Mouse (Mus musculus): Measurements from ENCODE around the gene Maneal. TPM values are rescaled to one million over a fixed set of nuclear protein-coding genes. Genes with fewer than 3 reads are reported as not detected.

Maneal gene
- 0.34 and 0.36 TPM in 2 replicates for polyA plus RNA-seq (2015; fragmentation: Nextera tagmentation; extraction: Ambion mirVana)

GRCm38 (mm10) chr4:124861283-124862188 lies at the start of gene Maneal:
Gene Maneal, minus strand, starts transcription at chr4:124862171.
- no peaks in the 10 kb centered on the region for H3K9me3 ChIP-seq (replicated peaks; ENCODE audit: low read length)
- H3K4me2 ChIP-seq (ENCODE audit: low read length) = peak within 1 kb of the TSS; percentile 65
- WGBS = 4% methylated on average over 52 of the region's 77 CpGs
- TF ChIP-seq CTCF (IDR thresholded peaks at IDR 0.05; ENCODE audit: low read depth) = no peak
- peaks cover 8% of the 10 kb centered on the region; the same call in 1 of the 2 replicates for H3K4me1 ChIP-seq (replicated peaks; ENCODE audit: insufficient read depth, low read length)
- peaks cover 18% of the 10 kb centered on the region for H3K27me3 ChIP-seq (ENCODE audit: insufficient read depth, low read length)
- H3K36me3 ChIP-seq (ENCODE audit: insufficient read depth, low read length) = no peaks in the 10 kb centered on the region
- H3K9ac ChIP-seq (ENCODE audit: low read depth, low read length) = no peak within 1 kb of the TSS
- H3K4me3 ChIP-seq (replicated peaks; ENCODE audit: low read depth, low read length) = peak within 1 kb of the TSS; percentile 40
- no peak within 1 kb of the TSS for H3K27ac ChIP-seq
- ATAC-seq (replicated peaks; ENCODE audit: low FRiP score, low read depth) (no peak; the same call in 1 of the 2 replicates), DNase-seq (ENCODE audit: low spot score) (no peak)

DNA sequence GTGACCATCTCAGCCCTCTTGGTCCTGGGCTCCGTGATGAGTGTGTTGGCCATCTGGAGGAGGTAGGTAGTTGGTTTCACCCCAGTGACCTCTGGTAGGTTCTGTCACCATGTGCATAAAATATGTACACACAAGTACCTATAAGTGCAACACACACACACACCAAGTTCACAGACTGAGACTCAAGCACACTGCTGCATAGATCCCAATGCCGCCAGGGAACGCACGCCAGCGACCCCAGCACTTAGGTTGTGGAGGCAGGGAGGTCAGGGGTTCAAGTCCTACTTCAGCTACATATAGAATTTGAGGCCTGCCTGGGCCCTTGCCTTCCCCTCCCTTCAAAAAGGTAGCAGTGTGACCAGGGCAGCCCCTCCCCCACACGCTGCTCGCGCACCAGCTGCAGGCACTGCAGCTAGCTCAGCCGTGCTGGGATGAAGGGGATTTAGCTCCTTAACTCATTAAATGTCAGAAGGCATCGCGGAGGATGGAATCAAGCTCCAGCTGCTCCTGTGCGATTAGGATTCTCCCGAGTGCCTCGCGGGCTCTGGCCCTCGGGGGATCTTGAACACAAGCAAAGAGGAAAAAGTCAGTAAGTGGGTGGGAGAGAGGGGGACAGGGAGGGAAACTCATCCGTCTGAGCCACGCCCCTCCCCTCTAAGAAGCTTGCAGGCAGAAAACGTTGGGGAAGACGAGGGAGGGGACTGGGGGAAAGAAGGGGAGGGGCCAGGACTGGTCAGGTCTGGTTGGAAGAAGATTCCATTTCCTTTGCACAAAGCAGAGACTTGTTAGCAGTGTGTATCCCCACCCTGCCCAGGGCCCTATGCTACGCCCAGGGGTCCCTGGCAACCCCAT lies 44.2 kb upstream of the Maneal start:
- H3K4me3 ChIP-seq (replicated peaks; ENCODE audit: low read depth, low read length) = no peak overlapping the region
- 0 out of 2 replicates have a peak, but pooled peaks cover 8% of the 10 kb centered on the region for H3K4me1 ChIP-seq (replicated peaks; ENCODE audit: insufficient read depth, low read length)
- H3K36me3 ChIP-seq (ENCODE audit: insufficient read depth, low read length) = no peaks in the 10 kb centered on the region
- peak overlapping the region; percentile 50 for H3K4me2 ChIP-seq (ENCODE audit: low read length)
- H3K27me3 ChIP-seq (ENCODE audit: insufficient read depth, low read length) = no peaks in the 10 kb centered on the region
- ATAC-seq (replicated peaks; ENCODE audit: low FRiP score, low read depth) (no peak), DNase-seq (ENCODE audit: low spot score) (peak; percentile 40)
- H3K9ac ChIP-seq (ENCODE audit: low read depth, low read length) = no peak overlapping the region
- H3K27ac ChIP-seq = no peak overlapping the region
- H3K9me3 ChIP-seq (replicated peaks; ENCODE audit: low read length) = no peaks in the 10 kb centered on the region
- 7% methylated on average over 21 of the region's 21 CpGs for WGBS
- TF ChIP-seq CTCF (IDR thresholded peaks at IDR 0.05; ENCODE audit: low read depth) = no peak

GRCm38 (mm10) chr4:124905417-124905816 lies 43.4 kb upstream of the Maneal start:
- Histone ChIP-seq H3K9ac (ENCODE audit: low read depth, low read length) (no peak overlapping the region), H3K36me3 (ENCODE audit: insufficient read depth, low read length) (no peaks in the 10 kb centered on the region), H3K27ac (no peak overlapping the region), H3K4me2 (ENCODE audit: low read length) (no peak overlapping the region), H3K4me1 (replicated peaks; ENCODE audit: insufficient read depth, low read length) (0 out of 2 replicates have a peak, but pooled peaks cover 8% of the 10 kb centered on the region), H3K27me3 (ENCODE audit: insufficient read depth, low read length) (no peaks in the 10 kb centered on the region), H3K9me3 (replicated peaks; ENCODE audit: low read length) (no peaks in the 10 kb centered on the region), H3K4me3 (replicated peaks; ENCODE audit: low read depth, low read length) (no peak overlapping the region)
- WGBS = 70% methylated on average over 4 of the region's 4 CpGs
- DNase-seq (ENCODE audit: low spot score) (no peak), ATAC-seq (replicated peaks; ENCODE audit: low FRiP score, low read depth) (no peak)
- peak; percentile 27 for TF ChIP-seq CTCF (IDR thresholded peaks at IDR 0.05; ENCODE audit: low read depth)

DNA sequence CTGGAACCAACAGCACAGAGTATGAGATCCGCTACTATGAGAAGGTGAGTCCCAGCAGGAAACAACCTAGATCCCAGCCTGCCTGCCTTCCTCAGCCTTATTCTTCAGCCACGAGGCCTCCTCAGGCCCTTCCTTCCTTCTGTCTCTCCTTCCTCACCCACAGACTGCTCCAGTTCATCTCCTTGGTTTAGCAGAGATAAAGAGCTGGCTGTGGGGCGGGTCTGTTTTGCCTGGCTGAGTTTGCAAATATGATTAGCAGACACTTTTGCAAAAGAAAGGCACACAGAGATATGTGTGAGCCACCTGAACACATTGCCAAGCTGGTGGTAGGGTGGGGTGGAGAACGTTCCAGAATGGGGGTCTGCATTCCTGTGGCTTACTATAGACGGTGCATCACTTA lies 37.9 kb upstream of the Maneal start:
- Histone ChIP-seq H3K4me1 (replicated peaks; ENCODE audit: insufficient read depth, low read length) (no peaks in the 10 kb centered on the region), H3K27ac (no peak overlapping the region), H3K9me3 (replicated peaks; ENCODE audit: low read length) (no peaks in the 10 kb centered on the region), H3K9ac (ENCODE audit: low read depth, low read length) (no peak overlapping the region), H3K27me3 (ENCODE audit: insufficient read depth, low read length) (peaks cover 9% of the 10 kb centered on the region), H3K4me2 (ENCODE audit: low read length) (no peak overlapping the region), H3K36me3 (ENCODE audit: insufficient read depth, low read length) (no peaks in the 10 kb centered on the region), H3K4me3 (replicated peaks; ENCODE audit: low read depth, low read length) (no peak overlapping the region)
- WGBS = 60% methylated on average over 5 of the region's 5 CpGs
- ATAC-seq (replicated peaks; ENCODE audit: low FRiP score, low read depth) = no peak
- no peak for TF ChIP-seq CTCF (IDR thresholded peaks at IDR 0.05; ENCODE audit: low read depth)
- no peak for DNase-seq (ENCODE audit: low spot score)

DNA sequence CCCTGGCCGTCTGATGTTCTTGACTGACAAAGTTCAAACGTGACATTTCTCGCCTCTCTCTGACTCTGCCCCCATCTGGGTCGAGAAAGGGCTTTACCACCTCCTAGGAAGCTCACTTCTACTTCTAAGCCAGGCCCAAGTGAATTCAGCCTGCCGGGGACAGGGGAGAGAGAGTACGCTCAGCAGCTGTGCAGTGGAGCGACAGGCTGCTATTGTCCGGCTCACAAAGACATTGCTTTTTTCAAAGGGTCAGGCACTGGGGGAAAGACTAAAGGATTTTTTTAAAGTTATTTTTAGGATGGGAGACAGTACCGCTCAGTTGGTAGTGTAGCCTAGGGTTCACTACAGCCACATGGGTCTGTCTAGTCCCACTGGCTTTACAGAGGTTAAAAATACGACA lies 36.5 kb upstream of the Maneal start:
- H3K27me3 ChIP-seq (ENCODE audit: insufficient read depth, low read length) = peaks cover 24% of the 10 kb centered on the region
- H3K36me3 ChIP-seq (ENCODE audit: insufficient read depth, low read length) = no peaks in the 10 kb centered on the region
- no peaks in the 10 kb centered on the region for H3K4me1 ChIP-seq (replicated peaks; ENCODE audit: insufficient read depth, low read length)

More for the DNA sequence above, 36.5 kb upstream of the Maneal start:
- ATAC-seq (replicated peaks; ENCODE audit: low FRiP score, low read depth) (no peak), DNase-seq (ENCODE audit: low spot score) (no peak)
- 52% methylated on average over 10 of the region's 10 CpGs for WGBS
- H3K9ac ChIP-seq (ENCODE audit: low read depth, low read length) = no peak overlapping the region
- no peak for TF ChIP-seq CTCF (IDR thresholded peaks at IDR 0.05; ENCODE audit: low read depth)
- no peak overlapping the region for H3K4me2 ChIP-seq (ENCODE audit: low read length)
- H3K4me3 ChIP-seq (replicated peaks; ENCODE audit: low read depth, low read length) = no peak overlapping the region
- H3K9me3 ChIP-seq (replicated peaks; ENCODE audit: low read length) = no peaks in the 10 kb centered on the region
- no peak overlapping the region for H3K27ac ChIP-seq

Measured in kidney, postnatal 0 days (tissue).